In the genomic region with DNA sequence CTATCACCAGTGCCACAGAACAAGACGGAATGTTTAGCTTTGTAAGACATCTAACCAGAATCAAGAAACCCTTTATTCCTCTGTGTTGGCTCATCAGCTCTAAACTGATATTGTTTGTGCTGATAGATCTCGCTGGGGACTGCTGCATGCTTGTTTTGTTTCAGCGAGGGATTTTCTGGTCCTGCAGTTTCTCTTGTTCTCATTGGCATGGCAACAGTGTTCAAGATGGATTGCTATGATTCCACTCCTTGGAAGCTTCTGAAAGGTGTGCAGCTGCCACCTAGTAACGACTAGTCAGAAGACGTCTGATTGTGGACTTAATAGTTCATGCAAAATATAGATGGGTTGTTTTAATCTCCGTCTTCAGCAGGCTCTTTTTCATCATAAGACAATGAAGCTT, we compare ENCODE assay signal across 15 mouse cellular contexts.
DNase-seq lines count a peak whose midpoint lies in the region; ATAC-seq and TF ChIP-seq lines count a peak whose summit lies in the region.
"Had no signal": no experiment of that assay in that cellular context is flagged by ENCODE, and none has a peak within 500 bp of the region (broad histone marks: within the 10 kb centered on the region; RNA-seq: fewer than 3 reads in every experiment).

No protein-coding gene starts in this region.

- H3K9ac ChIP-seq in hindbrain, embryonic 15.5 days, result 0 out of 2 replicates have a peak overlapping the region, but pooled peaks have one; percentile 22
- no peak overlapping the region for H3K9ac ChIP-seq in midbrain, postnatal 0 days (replicated peaks; ENCODE audit: low read length, poor library complexity, severe bottlenecking)
- H3K9ac ChIP-seq: liver, embryonic 13.5 days had no signal

- no peaks in the 10 kb centered on the region for H3K36me3 ChIP-seq in hindbrain, embryonic 15.5 days
- H3K36me3 ChIP-seq in midbrain, postnatal 0 days (ENCODE audit: insufficient read depth, low read length), result no peaks in the 10 kb centered on the region
- no peaks in the 10 kb centered on the region for H3K36me3 ChIP-seq in limb, embryonic 10.5 days
- H3K36me3 ChIP-seq: G1E; liver, embryonic 13.5 days had no signal

- no peaks in the 10 kb centered on the region for H3K9me3 ChIP-seq in hindbrain, embryonic 15.5 days
- H3K9me3 ChIP-seq in midbrain, postnatal 0 days (ENCODE audit: low read length), result no peaks in the 10 kb centered on the region
- H3K9me3 ChIP-seq in limb, embryonic 10.5 days (replicated peaks), result no peaks in the 10 kb centered on the region
- H3K9me3 ChIP-seq: liver, embryonic 13.5 days had no signal

- peak overlapping the region; percentile 10; the same call in 1 of the 2 replicates for H3K4me2 ChIP-seq in hindbrain, embryonic 15.5 days
- no peak overlapping the region for H3K4me2 ChIP-seq in midbrain, postnatal 0 days (ENCODE audit: low read depth, low read length, poor library complexity, severe bottlenecking)
- H3K4me2 ChIP-seq: liver, embryonic 13.5 days had no signal

- H3K27ac ChIP-seq in layer of hippocampus, adult 2 months, result 0 out of 2 replicates have a peak overlapping the region, but pooled peaks have one; percentile 5
- 0 out of 2 replicates have a peak overlapping the region, but pooled peaks have one; percentile 30 for H3K27ac ChIP-seq in hindbrain, embryonic 15.5 days (replicated peaks)
- peak overlapping the region; percentile 47; the same call in 1 of the 2 replicates for H3K27ac ChIP-seq in midbrain, postnatal 0 days (ENCODE audit: low read depth, low read length)
- no peak overlapping the region for H3K27ac ChIP-seq in limb, embryonic 10.5 days
- H3K27ac ChIP-seq: liver, embryonic 13.5 days; macrophage had no signal

- WGBS in hindbrain, embryonic 15.5 days, result 10% methylated on average over 6 of the region's 6 CpGs
- WGBS in midbrain, postnatal 0 days, result 10% methylated on average over 6 of the region's 6 CpGs
- 87% methylated on average over 6 of the region's 6 CpGs for WGBS in limb, embryonic 10.5 days

- H3K27me3 ChIP-seq in hindbrain, embryonic 15.5 days, result no peaks in the 10 kb centered on the region
- no peaks in the 10 kb centered on the region for H3K27me3 ChIP-seq in midbrain, postnatal 0 days (ENCODE audit: insufficient read depth, low read length)
- no peaks in the 10 kb centered on the region for H3K27me3 ChIP-seq in limb, embryonic 10.5 days (ENCODE audit: low read depth, poor library complexity, severe bottlenecking)
- H3K27me3 ChIP-seq: liver, embryonic 13.5 days had no signal

- no peak for ATAC-seq in hindbrain, embryonic 15.5 days (ENCODE audit: low FRiP score, low read depth)
- no peak for ATAC-seq in midbrain, postnatal 0 days (ENCODE audit: low FRiP score)
- ATAC-seq: intestine, embryonic 16.5 days had no signal

- no peak for DNase-seq in layer of hippocampus, adult 2 months (ENCODE audit: low spot score in 2 of 2)
- DNase-seq in layer of hippocampus, adult 9-11 months, result no peak
- DNase-seq in embryo, embryonic 9.5 days (ENCODE audit: extremely low spot score), result peak; percentile 4
- peak; percentile 72 for DNase-seq in midbrain, postnatal 0 days (ENCODE audit: low spot score)
- no peak for DNase-seq in adrenal gland, postnatal 14 days
- DNase-seq in limb, embryonic 10.5 days (ENCODE audit: low spot score), result no peak
- DNase-seq in thymus, postnatal 4 days, result no peak
- DNase-seq: cerebellum, adult 9-10 months; kidney, postnatal 14 days; liver, embryonic 13.5 days; thymus, postnatal 14 days had no signal

- no peak for TF ChIP-seq CTCF in layer of hippocampus, adult 2 months (conservative IDR thresholded peaks at IDR 0.05)
- peak; percentile 29 for TF ChIP-seq CTCF in midbrain, postnatal 0 days (IDR thresholded peaks at IDR 0.05)

- H3K4me1 ChIP-seq in hindbrain, embryonic 15.5 days (replicated peaks), result peaks cover 6% of the 10 kb centered on the region; the same call in 1 of the 2 replicates
- H3K4me1 ChIP-seq in midbrain, postnatal 0 days (ENCODE audit: insufficient read depth, low read length), result no peaks in the 10 kb centered on the region
- no peaks in the 10 kb centered on the region for H3K4me1 ChIP-seq in limb, embryonic 10.5 days
- H3K4me1 ChIP-seq: liver, embryonic 13.5 days had no signal

- no peak overlapping the region for H3K4me3 ChIP-seq in layer of hippocampus, adult 2 months
- H3K4me3 ChIP-seq in hindbrain, embryonic 15.5 days, result no peak overlapping the region
- no peak overlapping the region for H3K4me3 ChIP-seq in midbrain, postnatal 0 days (ENCODE audit: low read depth, low read length)
- no peak overlapping the region for H3K4me3 ChIP-seq in limb, embryonic 10.5 days
- H3K4me3 ChIP-seq: liver, embryonic 13.5 days had no signal

Comparison
In these comparisons a context has a peak if more than half of its experiments do, and no peak if none do; other contexts are left out.
1. DNase-seq: peak in embryo, embryonic 9.5 days (single experiment) and midbrain, postnatal 0 days (single experiment); none in layer of hippocampus, adult 2 months (0 of 2), layer of hippocampus, adult 9-11 months (single experiment), adrenal gland, postnatal 14 days (single experiment), limb, embryonic 10.5 days (single experiment) and thymus, postnatal 4 days (single experiment).